Mouse (Mus musculus): ENCODE data around the gene Aspg. TPM values are rescaled to one million over a fixed set of nuclear protein-coding genes. Genes with fewer than 3 reads are reported as not detected.

Gene Aspg
- total RNA-seq, 2 experiments from 2014 or later, result 0.20 TPM; not detected in 1

DNA sequence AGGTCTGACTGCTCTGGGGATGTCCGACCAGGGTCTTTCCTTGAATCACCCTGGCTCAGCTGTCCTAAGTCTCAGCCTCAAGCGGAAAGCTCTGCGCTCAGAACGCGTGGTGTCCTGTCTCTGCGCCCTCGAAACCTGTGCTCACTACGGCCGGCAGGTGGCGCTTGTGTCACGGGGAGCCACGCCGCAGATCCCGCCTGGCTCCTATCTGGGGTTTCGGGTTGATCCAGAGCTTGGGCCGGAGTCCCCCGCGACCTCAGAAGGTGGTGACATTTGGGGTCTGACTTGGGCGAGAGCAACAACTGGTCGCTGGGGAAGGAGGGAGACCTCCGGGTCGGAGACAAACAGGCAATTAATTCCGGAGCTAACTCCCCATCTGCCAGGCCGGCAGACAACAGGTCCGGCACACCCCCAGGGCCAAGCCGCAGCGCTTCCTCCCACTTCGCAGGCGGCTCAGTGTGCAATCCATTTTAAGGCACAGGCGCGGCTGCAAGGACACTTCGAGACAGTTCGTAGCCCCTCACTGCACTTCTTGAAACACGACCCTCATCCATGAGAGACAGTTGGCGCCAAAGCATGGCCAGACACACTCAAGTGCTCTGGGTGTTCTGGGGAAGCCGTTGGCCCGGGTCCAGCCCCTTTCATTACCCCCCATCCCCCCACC lies 38.9 kb downstream of the Aspg start:
- intact Hi-C loops (cut with DNase I), result loop anchor here (1.0 to 5.0 kb wide), 3 partner anchors 37 to 330 kb away; no protein-coding TSS in a partner anchor
- peak; percentile 77 to 84 for DNase-seq

DNA sequence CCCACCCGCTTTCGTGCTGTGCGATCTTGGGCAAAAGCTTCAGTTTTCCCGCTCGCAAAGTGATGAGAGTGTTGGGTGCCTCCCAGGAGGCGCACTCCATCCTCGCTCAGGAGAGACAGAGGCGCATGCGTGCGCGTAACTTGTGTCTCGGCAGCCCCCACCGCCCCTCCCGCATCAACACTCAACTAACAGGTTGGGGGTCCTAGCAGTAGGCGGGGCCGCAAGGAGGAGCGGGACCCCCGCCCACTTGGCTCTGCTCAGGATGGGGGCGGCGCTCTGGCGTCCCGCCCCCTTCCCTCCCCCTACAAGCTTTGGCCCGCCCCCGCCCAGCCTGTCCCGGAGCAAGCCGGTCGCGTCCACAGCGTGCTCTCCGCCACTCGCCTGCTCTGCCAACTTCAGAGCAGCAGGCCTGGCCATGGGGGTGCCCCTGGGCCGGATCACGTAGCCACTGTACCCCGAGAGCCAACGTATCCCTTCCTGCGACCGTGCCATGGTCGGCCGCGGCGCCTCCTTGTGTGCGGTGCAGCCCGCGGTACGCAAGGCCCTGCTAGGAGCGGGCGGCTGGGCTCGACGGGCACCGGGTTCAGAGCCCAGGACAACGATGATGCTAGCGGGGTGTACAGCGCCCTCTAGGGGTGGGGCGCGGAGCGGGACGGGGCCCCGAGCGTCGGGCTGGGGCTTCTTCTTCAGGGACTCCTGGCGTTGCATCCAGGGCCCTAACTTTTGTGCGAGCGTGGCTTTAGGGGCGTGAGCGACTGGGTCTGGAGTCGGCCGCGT lies 39.6 kb downstream of the Aspg start, which contains the start of gene Kif26a:
TSS of gene Kif26a (plus strand) at position 334 of the 777 bp plus-strand sequence.
- DNase-seq, result peak; percentile 39 to 58
- intact Hi-C loops (cut with DNase I), result loop anchor here (1.0 to 5.0 kb wide), 3 partner anchors 36 to 329 kb away; no protein-coding TSS in a partner anchor

DNA sequence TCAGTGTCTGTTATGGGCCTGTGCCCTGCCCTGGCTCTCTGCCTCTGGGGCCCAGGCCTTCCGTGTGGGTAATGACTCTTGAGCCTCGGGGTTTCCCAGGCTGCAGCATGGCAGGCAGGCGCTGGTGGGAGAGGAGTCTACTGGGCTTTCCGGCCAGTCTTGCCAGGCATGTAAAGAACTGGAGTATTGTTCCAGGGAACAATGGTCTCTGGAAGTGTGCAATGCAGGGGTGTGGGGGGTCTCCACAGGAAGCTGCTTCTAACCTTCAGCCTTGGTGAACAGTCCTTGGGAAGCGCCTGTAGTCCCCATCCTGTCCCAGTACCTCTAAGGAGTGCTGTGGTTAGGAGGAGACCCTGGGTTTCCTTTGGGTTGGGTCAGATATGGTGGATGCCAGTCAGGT lies 40.9 kb downstream of the Aspg start:
- intact Hi-C loops (cut with DNase I), result loop anchor here (5.0 kb wide), 2 partner anchors 35 to 305 kb away; no protein-coding TSS in a partner anchor
- DNase-seq, result no peak

DNA sequence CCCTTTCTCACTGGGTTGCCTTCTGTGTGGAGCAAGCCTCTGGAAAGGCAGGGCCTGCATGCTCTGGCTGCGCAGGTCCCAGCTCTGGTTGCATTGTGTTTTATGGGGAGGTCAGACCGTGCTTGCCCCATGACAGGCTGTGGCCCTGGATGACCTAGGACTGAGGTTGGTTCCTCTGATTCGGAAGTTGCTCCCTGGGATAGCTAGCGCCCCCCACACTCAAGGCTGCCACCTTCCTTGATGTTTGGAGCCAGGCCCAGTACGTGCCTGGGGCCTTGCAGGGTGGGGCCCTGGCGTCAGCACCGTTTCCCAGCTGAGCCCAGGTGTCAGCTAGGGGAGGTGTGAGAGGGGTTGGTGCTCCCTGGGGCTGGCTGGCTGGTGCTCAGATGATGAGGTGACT lies 43.5 kb downstream of the Aspg start:
- intact Hi-C loops (cut with DNase I), result no loop called here
- no peak for DNase-seq

DNA sequence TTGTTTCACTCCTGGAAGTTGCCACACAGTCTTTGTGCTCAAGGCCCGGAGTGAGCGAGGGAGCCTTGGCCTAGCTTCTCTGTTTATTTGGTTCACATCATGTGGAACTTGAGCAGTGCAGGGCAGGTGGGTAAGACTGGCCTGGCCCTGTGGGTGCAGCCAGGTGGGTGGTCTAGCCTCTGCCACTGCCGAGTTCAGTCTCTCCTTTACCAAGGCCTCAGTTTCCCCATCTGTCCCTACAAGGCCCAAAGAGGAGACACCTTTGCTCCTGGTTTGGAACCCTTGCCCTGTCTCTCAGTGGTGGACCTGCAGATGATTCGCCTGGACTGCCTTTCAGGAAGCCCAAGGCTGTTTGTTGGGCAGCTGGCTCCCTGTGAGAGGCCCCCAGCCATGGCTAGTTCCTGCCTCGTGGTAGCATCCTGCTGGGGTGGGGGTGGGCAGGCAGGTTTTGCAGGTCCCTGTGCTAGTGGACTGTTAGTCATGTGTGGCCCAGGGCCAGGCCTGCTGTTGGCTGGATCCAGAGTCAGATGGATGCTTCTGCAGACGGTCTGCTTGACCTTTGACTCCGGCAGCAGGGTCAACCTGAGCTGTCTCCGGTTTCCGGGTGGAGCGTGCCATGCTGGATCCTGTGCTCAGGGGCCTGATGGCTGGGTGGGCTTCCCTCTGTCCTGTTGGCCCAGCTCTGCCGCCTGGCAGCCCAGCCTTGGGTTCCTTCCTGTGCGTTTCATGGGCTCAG lies 44.9 kb downstream of the Aspg start:
- no peak for DNase-seq
- intact Hi-C loops (cut with DNase I), result no loop called here

DNA sequence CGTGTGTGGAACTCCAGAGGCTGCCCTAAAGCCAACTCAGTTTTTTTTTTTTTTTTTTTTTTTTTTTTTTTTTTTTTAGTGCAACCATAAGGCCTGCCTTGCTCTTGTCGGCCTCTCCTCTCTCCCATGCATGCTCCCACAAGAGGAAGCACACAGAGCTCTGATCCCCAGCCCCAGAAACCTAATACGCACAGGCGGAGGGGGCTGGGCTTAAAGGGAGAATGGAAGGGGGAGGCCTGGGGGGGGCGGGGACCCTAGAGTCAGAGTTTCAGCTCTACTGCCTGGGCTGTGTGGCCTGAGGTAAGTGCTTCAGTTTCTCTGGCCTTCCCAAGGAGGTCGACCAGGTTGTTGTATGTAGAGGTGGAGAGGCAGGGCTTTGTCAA lies 45.5 kb downstream of the Aspg start:
- no peak for DNase-seq
- intact Hi-C loops (cut with DNase I), result no loop called here

DNA sequence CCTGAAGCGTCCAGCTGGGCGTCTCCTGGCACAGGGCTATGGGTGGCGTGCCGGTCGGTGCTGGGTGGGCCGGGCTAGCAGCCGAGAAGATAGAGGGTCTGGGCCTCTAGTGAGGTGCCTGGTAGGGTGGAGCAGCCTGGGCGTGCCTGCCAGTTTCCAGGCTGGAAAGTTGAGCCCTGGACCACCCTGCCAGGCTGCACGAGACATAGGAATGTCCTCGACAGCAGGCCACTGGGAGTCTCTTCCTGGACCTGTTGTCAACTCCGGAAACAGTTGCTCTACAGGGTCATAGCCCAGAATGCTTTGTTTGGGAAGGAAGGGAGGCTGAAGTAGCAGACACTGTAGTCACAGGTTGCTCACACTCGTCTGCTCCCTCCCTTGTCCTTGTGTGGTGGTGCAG lies 47.1 kb downstream of the Aspg start:
- DNase-seq, result no peak
- intact Hi-C loops (cut with DNase I), result no loop called here

DNA sequence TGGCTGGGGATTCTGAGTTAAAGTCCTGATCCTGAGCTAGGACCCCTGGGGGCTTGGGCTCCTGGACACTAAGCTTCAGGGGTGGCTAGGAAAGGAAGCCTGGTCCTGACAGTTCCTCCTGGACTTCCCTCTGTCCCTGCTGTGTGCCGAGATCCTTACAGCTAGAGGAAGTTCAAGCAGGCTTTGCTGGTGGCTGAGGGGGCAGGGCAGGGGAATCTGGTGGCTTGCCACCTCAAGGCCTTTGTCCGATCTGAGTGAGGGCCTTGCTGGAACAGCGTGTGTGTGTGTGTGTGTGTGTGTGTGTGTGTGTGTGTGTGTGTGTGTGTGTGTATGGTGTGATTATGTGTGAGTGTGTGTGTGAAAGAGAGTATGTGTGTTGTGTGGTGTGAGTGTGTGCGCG lies 48.0 kb downstream of the Aspg start:
- DNase-seq, result no peak
- intact Hi-C loops (cut with DNase I), result no loop called here

DNA sequence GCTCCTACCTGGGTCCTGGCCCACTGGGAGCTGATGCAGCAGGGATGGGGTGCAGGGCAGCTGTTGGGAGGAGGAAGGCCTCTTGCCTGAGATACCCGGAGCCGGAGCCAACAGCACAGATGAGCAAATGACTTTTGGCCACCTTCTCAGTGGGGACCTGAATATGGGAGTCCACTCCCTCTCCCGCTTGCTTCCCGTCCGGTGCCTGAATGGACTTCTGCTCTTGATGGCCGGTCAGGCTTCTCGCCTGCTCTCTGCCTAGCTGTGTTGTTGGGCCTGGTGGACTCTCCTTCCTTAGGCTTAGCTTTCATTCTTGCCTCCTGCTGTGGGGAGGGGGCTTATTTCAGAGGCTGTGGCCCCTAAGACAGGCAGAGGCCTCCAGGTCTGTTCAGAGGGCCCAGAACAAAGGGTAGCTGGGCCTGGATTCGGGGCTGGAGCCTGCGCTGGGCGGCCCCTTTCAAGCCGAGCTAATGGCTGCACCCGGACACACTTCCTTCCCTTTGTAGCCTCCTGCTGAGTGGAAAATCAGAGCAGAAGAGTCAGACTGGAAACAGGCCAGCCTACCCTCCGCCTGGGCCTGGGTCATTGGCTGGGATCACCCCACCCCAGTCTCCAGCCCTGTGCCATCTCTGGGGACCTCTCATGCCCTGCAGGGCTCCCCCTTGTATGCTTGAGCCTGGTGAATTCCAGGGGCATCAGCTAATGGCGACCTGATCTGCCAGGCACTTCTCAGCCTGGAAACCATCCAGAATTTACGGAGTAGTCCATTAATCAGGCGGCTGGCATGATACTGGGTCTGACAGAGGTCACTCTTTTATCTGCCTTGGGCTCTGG lies 49.0 kb downstream of the Aspg start:
- intact Hi-C loops (cut with DNase I), result no loop called here
- DNase-seq, result peak in 1 of 2 experiments; percentile 30

DNA sequence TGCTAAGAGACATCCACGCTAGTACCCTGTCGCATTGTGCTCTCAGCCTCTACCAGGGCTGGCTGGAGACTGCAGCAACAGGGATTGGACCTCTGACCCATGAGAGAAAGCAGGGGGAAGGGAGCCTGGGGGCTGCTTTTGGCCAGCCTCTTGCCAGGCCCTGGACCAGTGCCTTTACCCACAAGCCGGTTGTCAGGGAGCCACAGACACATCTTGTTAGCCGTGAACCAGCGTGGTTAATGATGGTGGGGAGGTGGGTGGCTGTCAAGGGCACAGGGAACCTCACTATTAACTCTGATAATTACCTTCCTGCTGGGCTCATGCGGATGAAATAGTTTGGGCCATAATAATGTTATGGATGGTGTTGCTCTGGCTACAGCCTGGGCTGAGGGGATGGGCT lies 50.3 kb downstream of the Aspg start:
- DNase-seq, result no peak
- intact Hi-C loops (cut with DNase I), result no loop called here

DNA sequence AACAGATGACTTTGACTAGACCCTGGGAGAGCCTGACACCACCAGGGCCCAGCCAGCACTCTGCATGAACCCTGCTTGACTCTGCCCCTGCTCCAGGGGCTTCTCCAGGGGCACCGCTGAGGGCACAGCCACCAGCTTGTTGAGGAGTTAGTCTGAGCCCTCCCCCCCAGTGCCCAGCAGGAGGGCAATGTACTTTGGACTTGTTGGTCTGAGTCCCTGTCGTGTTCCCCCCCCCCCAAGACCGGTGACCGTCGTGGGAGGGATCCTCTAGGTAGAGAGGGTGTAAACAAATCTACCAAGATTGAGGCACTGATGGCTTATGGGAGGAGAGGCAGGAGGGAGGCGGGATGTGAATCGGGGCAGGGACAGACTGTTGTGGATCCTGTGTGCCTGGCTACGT lies 51.8 kb downstream of the Aspg start:
- no peak for DNase-seq
- intact Hi-C loops (cut with DNase I), result no loop called here

DNA sequence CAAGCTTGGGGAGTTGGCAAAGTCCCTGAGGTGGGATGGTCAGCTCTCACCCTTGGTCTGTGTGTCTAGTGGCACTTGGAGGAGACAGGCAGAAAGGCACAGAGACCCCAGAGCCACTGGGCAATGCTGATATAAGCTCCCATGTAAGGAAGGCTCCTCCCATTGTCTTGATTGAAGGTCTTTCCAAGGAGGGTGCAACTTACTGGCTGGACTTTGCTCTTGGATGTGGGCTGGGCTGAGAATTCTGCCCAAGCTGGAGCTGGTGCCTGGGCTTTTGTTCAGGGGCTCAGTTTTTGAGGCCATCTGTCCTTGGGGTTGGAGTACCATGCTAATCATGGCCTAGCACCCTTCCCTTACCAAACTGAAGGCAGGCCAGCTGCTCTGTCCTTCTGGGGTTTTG lies 52.3 kb downstream of the Aspg start:
- intact Hi-C loops (cut with DNase I), result no loop called here
- no peak for DNase-seq

DNA sequence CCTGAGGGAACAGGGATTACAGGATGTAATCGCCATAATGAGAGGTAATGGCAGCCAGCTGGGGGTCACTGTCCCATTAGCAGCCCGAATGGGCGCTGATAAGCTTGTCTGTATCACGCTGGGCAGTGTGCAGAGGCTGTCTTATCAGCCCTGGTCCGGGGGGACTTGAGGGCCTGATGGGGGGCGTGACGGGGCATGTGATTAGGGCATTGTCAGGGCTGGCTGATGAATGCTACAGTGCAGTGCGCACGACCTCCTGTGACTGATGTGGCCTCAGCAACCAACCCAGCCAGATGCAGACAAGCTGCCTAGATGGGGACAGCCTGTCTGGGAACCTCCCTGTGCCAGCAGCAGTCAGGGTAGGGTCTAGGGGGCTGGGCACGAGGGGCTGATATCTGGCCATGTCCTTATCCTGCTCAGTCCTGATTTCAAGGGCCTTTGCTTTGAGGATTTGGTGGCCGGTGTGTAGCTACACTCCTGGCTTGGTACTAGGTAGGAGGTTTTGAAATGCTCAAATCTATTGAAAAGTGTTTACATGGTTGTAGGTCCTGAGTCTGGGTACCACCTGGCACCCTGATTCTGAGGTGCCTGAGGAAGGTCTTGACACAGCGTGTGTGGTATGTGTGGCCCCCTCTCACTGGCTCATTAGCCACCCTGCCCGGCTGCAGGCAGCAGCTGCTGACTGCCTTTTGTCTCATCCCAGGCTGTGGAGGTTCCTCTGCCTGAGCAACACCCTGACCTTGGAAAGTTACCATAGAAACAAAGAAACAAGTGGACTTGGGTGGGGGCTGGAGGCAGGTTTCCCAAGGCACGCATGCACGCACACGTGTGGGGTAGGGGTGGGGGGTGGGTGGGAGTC lies 57.7 kb downstream of the Aspg start:
- intact Hi-C loops (cut with DNase I), result no loop called here
- DNase-seq, result no peak

DNA sequence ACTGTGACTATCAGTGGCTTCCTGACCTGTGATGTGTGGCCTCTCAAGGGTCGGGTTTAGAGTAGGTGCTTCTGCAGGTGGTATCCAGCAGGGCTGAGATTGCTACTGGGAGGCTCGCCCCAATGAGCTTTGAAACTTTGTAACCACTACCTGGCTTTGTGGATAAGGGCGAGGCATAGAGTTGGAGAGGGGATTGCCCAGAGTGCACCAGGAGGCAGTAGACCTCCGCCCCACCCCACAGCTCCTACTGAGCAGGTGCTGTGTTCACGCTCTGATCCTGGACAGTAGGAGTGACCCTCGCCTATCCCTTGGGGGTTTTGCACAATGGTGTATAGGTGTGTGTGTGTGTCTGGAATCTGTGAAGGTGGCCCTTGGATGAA lies 58.4 kb downstream of the Aspg start:
- no peak for DNase-seq
- intact Hi-C loops (cut with DNase I), result no loop called here

DNA sequence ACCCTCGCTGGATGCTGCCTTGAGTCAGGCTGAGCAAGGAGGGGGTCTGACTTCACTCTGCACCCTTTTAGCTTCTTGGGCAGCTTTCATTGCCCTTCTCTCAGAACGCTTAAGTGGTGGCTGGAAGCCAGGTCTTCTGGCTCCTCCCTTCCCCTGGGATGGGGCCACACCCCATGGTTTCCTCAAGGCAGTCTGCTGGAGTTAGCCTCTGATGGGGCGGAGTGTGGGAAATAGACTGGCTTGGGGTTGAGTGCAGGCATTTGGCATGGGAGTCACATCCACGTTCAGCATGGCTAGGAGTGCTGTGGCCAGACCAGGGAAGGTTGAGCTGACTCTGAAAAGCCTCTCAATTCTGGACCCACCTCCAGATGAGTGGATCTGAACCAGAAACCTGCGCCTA lies 62.8 kb downstream of the Aspg start:
- intact Hi-C loops (cut with DNase I), result no loop called here
- peak; percentile 51 to 61 for DNase-seq

DNA sequence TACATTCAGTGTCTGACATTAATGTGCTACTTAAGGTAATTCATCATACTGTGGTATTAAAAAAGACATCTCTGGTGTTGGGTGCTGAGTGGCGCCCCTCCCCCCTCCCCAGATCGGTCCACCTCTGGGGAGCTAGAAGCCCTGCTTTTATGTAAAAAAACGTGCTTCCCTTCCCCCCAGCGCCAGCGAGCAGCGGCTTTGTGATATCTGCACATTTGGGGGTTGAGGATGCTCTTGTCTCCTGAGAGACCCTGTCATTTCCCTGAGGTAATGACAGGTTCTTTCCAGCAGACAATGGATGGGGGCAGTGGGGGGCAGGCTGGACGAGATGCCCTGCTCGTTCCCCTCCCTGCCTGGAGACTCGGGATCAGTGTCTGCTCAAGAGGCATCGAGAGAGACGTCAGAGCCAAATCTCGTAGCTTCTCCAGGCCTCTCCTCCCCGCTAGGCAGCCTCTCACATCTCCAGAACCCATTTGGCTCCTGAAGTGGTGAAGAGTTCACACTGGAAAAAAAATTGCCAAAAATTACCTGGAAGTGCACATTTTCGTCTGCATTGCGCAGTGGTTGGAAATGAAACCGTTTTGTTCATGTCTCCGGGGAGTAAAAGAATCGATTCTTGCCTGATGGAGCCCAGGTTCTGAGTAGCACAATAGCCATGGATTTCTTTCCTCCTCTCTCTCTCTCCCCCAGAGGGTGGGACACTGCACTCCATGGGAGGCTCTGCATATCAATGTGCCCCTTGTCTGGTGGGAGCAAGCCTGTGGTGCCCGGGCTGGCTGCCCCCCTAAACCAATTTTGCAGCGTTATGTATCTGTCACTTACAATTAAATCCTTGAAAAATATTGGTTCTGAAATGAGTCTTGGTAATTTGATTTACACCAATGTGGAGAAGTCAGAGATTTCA lies 64.4 kb downstream of the Aspg start:
- DNase-seq, result no peak
- intact Hi-C loops (cut with DNase I), result loop anchor here (10.0 kb wide), 1 partner anchor 1106 kb away; no protein-coding TSS in a partner anchor

DNA sequence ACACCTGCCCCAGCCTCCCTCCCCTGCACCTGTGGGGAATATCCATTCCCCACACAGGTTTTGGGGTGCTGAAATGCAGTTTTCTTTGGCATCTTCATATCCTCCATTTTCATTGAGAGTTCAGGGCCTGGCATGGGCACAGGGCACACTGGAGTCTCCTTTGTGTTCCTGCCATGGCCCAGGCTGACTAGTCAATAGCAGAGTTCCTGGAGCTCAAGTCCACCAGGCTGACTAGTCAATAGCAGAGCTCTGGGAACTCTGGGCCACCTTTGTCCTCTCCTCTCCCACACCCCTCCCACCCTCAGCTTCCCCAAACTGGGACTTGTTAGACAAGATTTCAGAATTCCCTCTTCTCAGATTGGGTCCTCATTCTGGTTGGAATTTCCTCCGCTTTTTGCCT lies 65.2 kb downstream of the Aspg start:
- no peak for DNase-seq
- intact Hi-C loops (cut with DNase I), result loop anchor here (10.0 kb wide), 1 partner anchor 1107 kb away; no protein-coding TSS in a partner anchor

DNA sequence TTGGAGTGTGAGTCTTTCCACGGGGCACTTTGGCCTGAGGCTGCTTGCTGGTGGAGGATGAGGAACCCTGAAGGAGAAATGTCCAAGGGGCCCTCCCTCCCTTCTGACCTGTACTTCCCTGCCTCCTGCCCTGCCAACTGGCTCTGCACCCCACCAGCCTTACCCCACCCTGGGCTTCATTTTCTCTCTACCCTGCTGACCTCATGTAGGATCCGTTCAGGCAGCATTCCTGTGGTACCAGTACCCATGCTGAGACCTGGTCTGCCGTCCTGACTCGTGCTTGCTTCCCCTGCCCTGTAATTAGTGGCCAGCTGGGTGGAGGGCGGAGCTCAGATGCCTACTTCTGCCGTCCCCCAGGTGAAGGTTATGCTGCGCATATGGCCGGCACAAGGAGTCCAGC lies 65.7 kb downstream of the Aspg start:
- no peak for DNase-seq
- intact Hi-C loops (cut with DNase I), result loop anchor here (10.0 kb wide), 1 partner anchor 1107 kb away; no protein-coding TSS in a partner anchor

Data from gastrocnemius, postnatal 36 days (tissue).